Mouse (Mus musculus) left cerebral cortex, postnatal 4 days (tissue): ENCODE data around the gene Rps23. TPM values are rescaled to one million over a fixed set of nuclear protein-coding genes. Genes with fewer than 3 reads are reported as not detected.
A peak's percentile ranks its signal among the peaks of the same experiment; 100 is the strongest.
"Not testable (repeated sequence)": the region's sequence is repeated elsewhere in the genome, so short reads cannot be mapped to it uniquely, and the experiment has no call there.

ENCODE experiments used
- DNase-seq: peaks from one replicate; pipeline ENCODE4 v3.0.0-alpha.2; 2022
- intact Hi-C: fragments of 180-260 bp; cut with DNase I; formaldehyde crosslinking; loops from one replicate; pipeline ENCODE4 v1.15.1; 2025
- total RNA-seq, 2 experiments: library from RNA; stranded (reverse); gene quantifications; 2 replicates each; pipeline ENCODE4 v1.2.3; 2021

Gene Rps23
- total RNA-seq, result 100 to 1,000 TPM; 321 to 367 TPM

GRCm38 (mm10) chr13:90922751-90923612 is at the start of gene Rps23:
TSS of gene Rps23 (plus strand) at chr13:90922958.
- intact Hi-C loops, result no loop called here
- peak; percentile 90 for DNase-seq

GRCm38 (mm10) chr13:90881727-90882429 is 40.9 kb upstream of the Rps23 start:
- intact Hi-C loops, result loop anchor here (10.0 kb wide), 1 partner anchor 1327 kb away; no protein-coding TSS in a partner anchor
- DNase-seq, result no peak

- no peak for DNase-seq
Measured at GRCm38 (mm10) chr13:90885856-90886532, 36.8 kb upstream of the Rps23 start.

GRCm38 (mm10) chr13:90886568-90886983 is 36.2 kb upstream of the Rps23 start:
- peak; percentile 70 for DNase-seq
- intact Hi-C loops, result loop anchor here (5.0 to 10.0 kb wide), 2 partner anchors 1219 to 1332 kb away; no protein-coding TSS in a partner anchor

More at GRCm38 (mm10) chr13:90885856-90886532, 36.8 kb upstream of the Rps23 start:
- intact Hi-C loops, result loop anchor here (5.0 to 10.0 kb wide), 2 partner anchors 1219 to 1331 kb away; no protein-coding TSS in a partner anchor

- intact Hi-C loops, result no loop called here
- no peak for DNase-seq
Measured at GRCm38 (mm10) chr13:90890111-90890510, 32.6 kb upstream of the Rps23 start.

- intact Hi-C loops, result no loop called here
Measured at GRCm38 (mm10) chr13:90894819-90895218, 27.9 kb upstream of the Rps23 start.

GRCm38 (mm10) chr13:90896098-90896497 is 26.7 kb upstream of the Rps23 start:
- intact Hi-C loops, result no loop called here

More at GRCm38 (mm10) chr13:90894819-90895218, 27.9 kb upstream of the Rps23 start:
- no peak for DNase-seq

GRCm38 (mm10) chr13:90896821-90897220 is 25.9 kb upstream of the Rps23 start:
- no peak for DNase-seq
- intact Hi-C loops, result no loop called here

More at GRCm38 (mm10) chr13:90896098-90896497, 26.7 kb upstream of the Rps23 start:
- peak; percentile 89 for DNase-seq

- intact Hi-C loops, result no loop called here
Measured at GRCm38 (mm10) chr13:90905176-90905575, 17.6 kb upstream of the Rps23 start, which contains the start of gene Atp6ap1l. TSS of gene Atp6ap1l (minus strand) at chr13:90905355.

GRCm38 (mm10) chr13:90907376-90907775 is 15.4 kb upstream of the Rps23 start:
- DNase-seq, result no peak

More at GRCm38 (mm10) chr13:90905176-90905575, 17.6 kb upstream of the Rps23 start, which contains the start of gene Atp6ap1l:
- no peak for DNase-seq

GRCm38 (mm10) chr13:90912760-90913674 is 9.7 kb upstream of the Rps23 start:
- intact Hi-C loops, result no loop called here
- no peak for DNase-seq

More at GRCm38 (mm10) chr13:90907376-90907775, 15.4 kb upstream of the Rps23 start:
- intact Hi-C loops, result no loop called here

GRCm38 (mm10) chr13:90913675-90914192 is 9.0 kb upstream of the Rps23 start:
- no peak for DNase-seq
- intact Hi-C loops, result no loop called here

GRCm38 (mm10) chr13:90914721-90915120 is 8.0 kb upstream of the Rps23 start:
- intact Hi-C loops, result no loop called here
- DNase-seq, result no peak

- DNase-seq, intact Hi-C loops: not testable (repeated sequence)
Measured at GRCm38 (mm10) chr13:90923617-90924016, 859 bp downstream of the Rps23 start.

- intact Hi-C loops, result no loop called here
- no peak for DNase-seq
Measured at GRCm38 (mm10) chr13:90924072-90924471, 1.3 kb downstream of the Rps23 start.

- intact Hi-C loops, result no loop called here
- DNase-seq, result no peak
Measured at GRCm38 (mm10) chr13:90925191-90925590, 2.4 kb downstream of the Rps23 start.

GRCm38 (mm10) chr13:90926125-90926765 is 3.5 kb downstream of the Rps23 start:
- no peak for DNase-seq
- intact Hi-C loops, result no loop called here

- no peak for DNase-seq
- intact Hi-C loops, result no loop called here
Measured at GRCm38 (mm10) chr13:90926938-90927633, 4.3 kb downstream of the Rps23 start.
